Mouse (Mus musculus): ENCODE measurements at regions not wholly inside any gene's neighbourhood (a gene's known extent, or its start where the extent isn't known, plus 50 kb on each side); places are given as distances from the start of the nearest gene placed in this dataset.
A peak's percentile ranks its signal among the peaks of the same experiment; 100 is the strongest.

GRCm38 (mm10) chr4:95376386-95376785 lies 180.9 kb upstream of the Fggy start:
- WGBS: 16% methylated on average over 5 of the region's 5 CpGs
- ATAC-seq (ENCODE audit: low read depth): peak; percentile 37; the same call in 1 of the 2 replicates

DNA sequence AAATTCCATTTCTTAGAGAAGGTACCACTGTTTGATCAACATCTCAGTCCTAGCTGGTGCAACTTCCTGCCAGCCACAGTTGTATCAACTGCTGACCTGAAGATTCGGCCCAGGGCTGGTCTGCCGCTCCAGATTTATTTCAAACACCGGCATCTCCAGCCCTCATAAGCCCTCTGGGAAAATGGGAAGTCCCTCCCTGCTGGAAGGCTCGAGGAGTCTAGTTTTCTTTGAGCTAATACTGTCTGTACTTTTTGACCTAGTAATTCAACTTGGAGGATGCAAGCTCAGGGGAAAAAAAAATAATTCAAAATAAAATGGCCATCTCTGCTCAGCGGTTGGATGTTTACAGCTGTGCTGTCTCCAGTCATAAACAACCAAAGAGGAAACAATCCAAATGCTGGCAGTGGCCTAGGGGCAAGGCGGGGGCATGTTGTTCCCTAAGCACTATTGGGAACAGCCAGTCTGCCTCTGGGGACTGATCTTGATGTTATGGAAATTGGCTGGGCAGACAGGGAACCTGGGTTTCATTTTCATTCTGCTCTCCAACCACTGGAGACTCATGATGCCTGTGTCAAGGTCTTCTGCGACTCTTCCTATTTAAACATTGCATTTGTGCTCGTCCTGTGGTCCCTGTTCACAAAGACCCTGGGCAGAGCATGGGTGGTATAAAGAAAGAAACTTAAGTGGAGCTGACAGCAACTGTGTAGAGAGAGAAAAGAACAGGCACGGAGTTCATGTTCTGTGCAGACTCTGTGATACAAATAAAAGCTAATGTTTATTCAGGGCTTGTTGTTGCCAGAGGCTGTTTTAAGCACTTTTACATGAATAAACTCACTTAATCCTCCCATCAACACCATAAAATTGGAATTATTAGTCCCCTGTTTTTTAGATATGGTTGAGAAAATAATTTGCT lies 179.8 kb upstream of the Fggy start:
- H3K9ac ChIP-seq (ENCODE audit: low read depth, low read length): no peak overlapping the region
- H3K4me2 ChIP-seq (ENCODE audit: low read depth, low read length): peak overlapping the region; percentile 12; the same call in 1 of the 2 replicates
- peak; percentile 47; the same call in 1 of the 2 replicates for ATAC-seq (ENCODE audit: low read depth)
- peak; percentile 67 for DNase-seq (ENCODE audit: low spot score)
- no peaks in the 10 kb centered on the region for H3K36me3 ChIP-seq (ENCODE audit: control insufficient read depth, insufficient read depth, low read length)
- H3K9me3 ChIP-seq (ENCODE audit: control insufficient read depth, low read length): no peaks in the 10 kb centered on the region
- no peak overlapping the region for H3K4me3 ChIP-seq (ENCODE audit: low read depth, low read length)
- peaks cover 22% of the 10 kb centered on the region for H3K4me1 ChIP-seq (ENCODE audit: control insufficient read depth, insufficient read depth, low read length)
- 29% methylated on average over 9 of the region's 9 CpGs for WGBS
- H3K27ac ChIP-seq (replicated peaks; ENCODE audit: low read depth, low read length): peak overlapping the region; percentile 28; the same call in 1 of the 2 replicates
- H3K27me3 ChIP-seq (replicated peaks; ENCODE audit: control insufficient read depth, insufficient read depth, low read length): no peaks in the 10 kb centered on the region

More at GRCm38 (mm10) chr4:95376386-95376785, 180.9 kb upstream of the Fggy start:
- H3K9ac ChIP-seq (ENCODE audit: low read depth, low read length): no peak overlapping the region
- H3K4me2 ChIP-seq (ENCODE audit: low read depth, low read length): no peak overlapping the region
- no peak overlapping the region for H3K27ac ChIP-seq (replicated peaks; ENCODE audit: low read depth, low read length)
- no peaks in the 10 kb centered on the region for H3K36me3 ChIP-seq (ENCODE audit: control insufficient read depth, insufficient read depth, low read length)
- H3K4me3 ChIP-seq (ENCODE audit: low read depth, low read length): no peak overlapping the region
- H3K4me1 ChIP-seq (ENCODE audit: control insufficient read depth, insufficient read depth, low read length): peaks cover 22% of the 10 kb centered on the region
- H3K27me3 ChIP-seq (replicated peaks; ENCODE audit: control insufficient read depth, insufficient read depth, low read length): no peaks in the 10 kb centered on the region
- peak; percentile 60 for DNase-seq (ENCODE audit: low spot score)
- H3K9me3 ChIP-seq (ENCODE audit: control insufficient read depth, low read length): no peaks in the 10 kb centered on the region

DNA sequence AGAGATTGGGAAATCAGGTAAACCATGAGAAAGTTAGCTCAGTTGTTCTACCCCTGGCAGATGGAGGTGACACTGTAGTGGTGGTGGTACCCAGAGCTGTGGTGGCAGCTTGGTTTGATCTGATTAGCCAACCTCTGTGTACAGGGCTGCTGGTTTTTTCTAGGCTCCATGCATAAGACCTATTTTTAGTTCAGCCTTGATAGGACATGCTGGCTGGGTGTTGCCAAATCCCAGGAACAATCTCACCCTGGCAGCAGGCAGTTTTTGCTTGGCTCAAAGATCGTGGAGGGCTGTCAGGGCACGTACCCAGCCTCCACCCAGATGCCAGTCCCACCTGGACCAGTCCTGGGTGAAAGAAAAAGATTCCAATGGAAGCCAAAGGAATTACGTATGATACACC lies 178.7 kb upstream of the Fggy start:
- H3K36me3 ChIP-seq (ENCODE audit: control insufficient read depth, insufficient read depth, low read length): no peaks in the 10 kb centered on the region
- no peak overlapping the region for H3K27ac ChIP-seq (replicated peaks; ENCODE audit: low read depth, low read length)
- H3K4me2 ChIP-seq (ENCODE audit: low read depth, low read length): no peak overlapping the region
- peaks cover 22% of the 10 kb centered on the region for H3K4me1 ChIP-seq (ENCODE audit: control insufficient read depth, insufficient read depth, low read length)
- H3K4me3 ChIP-seq (ENCODE audit: low read depth, low read length): no peak overlapping the region
- H3K9me3 ChIP-seq (ENCODE audit: control insufficient read depth, low read length): no peaks in the 10 kb centered on the region
- no peak overlapping the region for H3K9ac ChIP-seq (ENCODE audit: low read depth, low read length)
- no peaks in the 10 kb centered on the region for H3K27me3 ChIP-seq (replicated peaks; ENCODE audit: control insufficient read depth, insufficient read depth, low read length)
- 88% methylated on average over 3 of the region's 3 CpGs for WGBS
- DNase-seq (ENCODE audit: low spot score) (no peak), ATAC-seq (ENCODE audit: low read depth) (no peak)

GRCm38 (mm10) chr4:95383216-95383892 lies 174.0 kb upstream of the Fggy start:
- no peak overlapping the region for H3K4me2 ChIP-seq (ENCODE audit: low read depth, low read length)
- H3K9ac ChIP-seq (ENCODE audit: low read depth, low read length): no peak overlapping the region
- DNase-seq (ENCODE audit: low spot score): peak; percentile 18
- 74% methylated on average over 8 of the region's 8 CpGs for WGBS
- no peaks in the 10 kb centered on the region for H3K36me3 ChIP-seq (ENCODE audit: control insufficient read depth, insufficient read depth, low read length)
- no peak for ATAC-seq (ENCODE audit: low read depth)
- H3K4me1 ChIP-seq (ENCODE audit: control insufficient read depth, insufficient read depth, low read length): peaks cover 7% of the 10 kb centered on the region; the same call in 1 of the 2 replicates
- H3K4me3 ChIP-seq (ENCODE audit: low read depth, low read length): no peak overlapping the region
- H3K27me3 ChIP-seq (replicated peaks; ENCODE audit: control insufficient read depth, insufficient read depth, low read length): no peaks in the 10 kb centered on the region
- no peak overlapping the region for H3K27ac ChIP-seq (replicated peaks; ENCODE audit: low read depth, low read length)
- no peaks in the 10 kb centered on the region for H3K9me3 ChIP-seq (ENCODE audit: control insufficient read depth, low read length)

GRCm38 (mm10) chr4:95385552-95385951 lies 171.8 kb upstream of the Fggy start:
- Histone ChIP-seq H3K4me1 (ENCODE audit: control insufficient read depth, insufficient read depth, low read length) (peaks cover 14% of the 10 kb centered on the region), H3K9me3 (ENCODE audit: control insufficient read depth, low read length) (no peaks in the 10 kb centered on the region), H3K4me2 (ENCODE audit: low read depth, low read length) (no peak overlapping the region), H3K27ac (replicated peaks; ENCODE audit: low read depth, low read length) (no peak overlapping the region), H3K27me3 (replicated peaks; ENCODE audit: control insufficient read depth, insufficient read depth, low read length) (no peaks in the 10 kb centered on the region), H3K9ac (ENCODE audit: low read depth, low read length) (no peak overlapping the region), H3K36me3 (ENCODE audit: control insufficient read depth, insufficient read depth, low read length) (no peaks in the 10 kb centered on the region), H3K4me3 (ENCODE audit: low read depth, low read length) (no peak overlapping the region)
- DNase-seq (ENCODE audit: low spot score): no peak
- WGBS: 39% methylated on average over 7 of the region's 7 CpGs
- ATAC-seq (ENCODE audit: low read depth): no peak

DNA sequence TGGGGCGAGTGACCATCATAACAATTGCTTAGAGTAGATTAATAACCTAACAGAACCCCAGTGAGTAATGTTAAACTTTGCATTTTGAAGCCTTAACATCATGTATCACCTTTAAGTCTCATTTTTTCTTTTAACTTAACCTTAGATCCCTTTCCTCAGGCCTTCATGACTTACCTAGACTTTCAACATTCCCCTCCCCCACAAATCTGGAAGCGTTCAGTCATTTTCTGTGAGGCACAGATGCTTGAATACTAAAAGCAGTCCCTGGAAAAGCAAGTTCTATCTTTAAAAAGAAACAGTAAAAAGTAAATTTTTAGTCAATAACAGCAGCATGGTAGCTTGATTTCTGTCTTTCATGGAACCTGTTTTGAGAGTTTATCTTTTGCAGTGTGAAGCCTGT lies 171.3 kb upstream of the Fggy start:
- H3K27me3 ChIP-seq (replicated peaks; ENCODE audit: control insufficient read depth, insufficient read depth, low read length): no peaks in the 10 kb centered on the region
- H3K4me3 ChIP-seq (ENCODE audit: low read depth, low read length): no peak overlapping the region
- H3K9me3 ChIP-seq (ENCODE audit: control insufficient read depth, low read length): no peaks in the 10 kb centered on the region
- no peaks in the 10 kb centered on the region for H3K36me3 ChIP-seq (ENCODE audit: control insufficient read depth, insufficient read depth, low read length)
- H3K9ac ChIP-seq (ENCODE audit: low read depth, low read length): no peak overlapping the region
- no peak overlapping the region for H3K4me2 ChIP-seq (ENCODE audit: low read depth, low read length)
- WGBS: 22% methylated on average over 2 of the region's 2 CpGs
- no peak overlapping the region for H3K27ac ChIP-seq (replicated peaks; ENCODE audit: low read depth, low read length)
- peaks cover 14% of the 10 kb centered on the region for H3K4me1 ChIP-seq (ENCODE audit: control insufficient read depth, insufficient read depth, low read length)
- no peak for ATAC-seq (ENCODE audit: low read depth)
- DNase-seq (ENCODE audit: low spot score): no peak

GRCm38 (mm10) chr4:95388556-95388955 lies 168.8 kb upstream of the Fggy start:
- ATAC-seq (ENCODE audit: low read depth) (no peak), DNase-seq (ENCODE audit: low spot score) (no peak)
- H3K4me1 ChIP-seq (ENCODE audit: control insufficient read depth, insufficient read depth, low read length): peaks cover 14% of the 10 kb centered on the region
- H3K4me3 ChIP-seq (ENCODE audit: low read depth, low read length): no peak overlapping the region
- no peaks in the 10 kb centered on the region for H3K9me3 ChIP-seq (ENCODE audit: control insufficient read depth, low read length)
- H3K36me3 ChIP-seq (ENCODE audit: control insufficient read depth, insufficient read depth, low read length): no peaks in the 10 kb centered on the region
- no peak overlapping the region for H3K4me2 ChIP-seq (ENCODE audit: low read depth, low read length)
- H3K27me3 ChIP-seq (replicated peaks; ENCODE audit: control insufficient read depth, insufficient read depth, low read length): no peaks in the 10 kb centered on the region
- no peak overlapping the region for H3K9ac ChIP-seq (ENCODE audit: low read depth, low read length)
- no peak overlapping the region for H3K27ac ChIP-seq (replicated peaks; ENCODE audit: low read depth, low read length)
- WGBS: 52% methylated on average over 3 of the region's 3 CpGs

- H3K27ac ChIP-seq (replicated peaks; ENCODE audit: low read depth, low read length): no peak overlapping the region
- WGBS: 20% methylated on average over 2 of the region's 2 CpGs
- no peak overlapping the region for H3K9ac ChIP-seq (ENCODE audit: low read depth, low read length)
- peaks cover 14% of the 10 kb centered on the region for H3K4me1 ChIP-seq (ENCODE audit: control insufficient read depth, insufficient read depth, low read length)
- no peak overlapping the region for H3K4me3 ChIP-seq (ENCODE audit: low read depth, low read length)
- no peaks in the 10 kb centered on the region for H3K9me3 ChIP-seq (ENCODE audit: control insufficient read depth, low read length)
- no peaks in the 10 kb centered on the region for H3K36me3 ChIP-seq (ENCODE audit: control insufficient read depth, insufficient read depth, low read length)
- DNase-seq (ENCODE audit: low spot score): peak; percentile 87
- no peak overlapping the region for H3K4me2 ChIP-seq (ENCODE audit: low read depth, low read length)
- no peaks in the 10 kb centered on the region for H3K27me3 ChIP-seq (replicated peaks; ENCODE audit: control insufficient read depth, insufficient read depth, low read length)
- peak; percentile 81 for ATAC-seq (ENCODE audit: low read depth)
These were observed 167.7 kb upstream of the Fggy start for GRCm38 (mm10) chr4:95389647-95390046.

Measured in embryonic facial prominence, embryonic 14.5 days (tissue).